Mouse (Mus musculus): ENCODE results near the gene Kcnj9.

- TF ChIP-seq CTCF (IDR thresholded peaks at IDR 0.05; ENCODE audit: extremely low read depth, insufficient read length, insufficient replicate concordance, low read depth, low read length), result no peak
- TF ChIP-seq POLR2A (IDR thresholded peaks at IDR 0.05; ENCODE audit: low read depth, low read length), result no peak
Observed at GRCm38 (mm10) chr1:172304443-172304842, 24.7 kb downstream of the Kcnj9 start.
